Mouse (Mus musculus) bone marrow, adult 2 months (tissue): ENCODE measurements around the gene Praf2.

Experiments
- CTCF ChIP-seq: fragments of 200-500 bp; IDR thresholded peaks from 2 replicates; pipeline ENCODE4 v1.5.1; 2011; ENCODE audit warnings: low read length, control low read depth; ENCODE audit not compliant: control insufficient read depth, insufficient read depth
- POLR2A ChIP-seq: fragments of 200-500 bp; IDR thresholded peaks from 2 replicates; pipeline ENCODE4 v1.6.1; 2011; ENCODE audit warnings: low read depth, mild to moderate bottlenecking, control low read depth, low read length, borderline replicate concordance; ENCODE audit not compliant: control insufficient read depth

- TF ChIP-seq POLR2A (no peak), CTCF (no peak)
Observed at GRCm38 (mm10) chrX:7688321-7688720, 39.9 kb upstream of the Praf2 start.
